Mouse (Mus musculus): ENCODE measurements around the gene Srd5a1. TPM values are rescaled to one million over a fixed set of nuclear protein-coding genes. Genes with fewer than 3 reads are reported as not detected.

Gene Srd5a1
- 25.0 and 27.7 TPM in 2 replicates for polyA plus RNA-seq (2015; fragmentation: Nextera tagmentation; extraction: Ambion mirVana)

GRCm38 (mm10) chr13:69611398-69612174 lies at the start of gene Srd5a1:
Srd5a1 (minus strand) TSS chr13:69611442.
- H3K4me1 ChIP-seq (ENCODE audit: insufficient read depth, low read length): peaks cover 17% of the 10 kb centered on the region
- H3K36me3 ChIP-seq (ENCODE audit: insufficient read depth, low read length): peaks cover 23% of the 10 kb centered on the region
- WGBS: under 1% methylated on average over 69 of the region's 69 CpGs
- no peaks in the 10 kb centered on the region for H3K9me3 ChIP-seq (ENCODE audit: low read length)
- H3K4me2 ChIP-seq (replicated peaks; ENCODE audit: low read depth, low read length): peak within 1 kb of the TSS; percentile 88
- H3K27ac ChIP-seq (ENCODE audit: low read length): peak within 1 kb of the TSS; percentile 75
- peak within 1 kb of the TSS; percentile 87 for H3K9ac ChIP-seq (replicated peaks; ENCODE audit: low read length)
- ATAC-seq (ENCODE audit: low FRiP score, low TSS enrichment): peak; percentile 99
- H3K4me3 ChIP-seq (ENCODE audit: low read length): peak within 1 kb of the TSS; percentile 98
- no peaks in the 10 kb centered on the region for H3K27me3 ChIP-seq (ENCODE audit: insufficient read depth, low read length)

GRCm38 (mm10) chr13:69654508-69654907 lies 43.3 kb upstream of the Srd5a1 start:
- Histone ChIP-seq H3K4me1 (ENCODE audit: insufficient read depth, low read length) (no peaks in the 10 kb centered on the region), H3K36me3 (ENCODE audit: insufficient read depth, low read length) (no peaks in the 10 kb centered on the region), H3K4me3 (ENCODE audit: low read length) (no peak overlapping the region), H3K27me3 (ENCODE audit: insufficient read depth, low read length) (no peaks in the 10 kb centered on the region), H3K4me2 (replicated peaks; ENCODE audit: low read depth, low read length) (no peak overlapping the region), H3K9me3 (ENCODE audit: low read length) (no peaks in the 10 kb centered on the region), H3K9ac (replicated peaks; ENCODE audit: low read length) (no peak overlapping the region), H3K27ac (ENCODE audit: low read length) (no peak overlapping the region)
- WGBS: 61% methylated on average over 3 of the region's 3 CpGs
- no peak for ATAC-seq (ENCODE audit: low FRiP score, low TSS enrichment)

GRCm38 (mm10) chr13:69646481-69646880 lies 35.2 kb upstream of the Srd5a1 start:
- no peaks in the 10 kb centered on the region for H3K27me3 ChIP-seq (ENCODE audit: insufficient read depth, low read length)
- H3K27ac ChIP-seq (ENCODE audit: low read length): no peak overlapping the region
- H3K36me3 ChIP-seq (ENCODE audit: insufficient read depth, low read length): no peaks in the 10 kb centered on the region
- no peak overlapping the region for H3K4me3 ChIP-seq (ENCODE audit: low read length)
- H3K4me2 ChIP-seq (replicated peaks; ENCODE audit: low read depth, low read length): no peak overlapping the region
- no peak overlapping the region for H3K9ac ChIP-seq (replicated peaks; ENCODE audit: low read length)
- no peak for ATAC-seq (ENCODE audit: low FRiP score, low TSS enrichment)
- H3K9me3 ChIP-seq (ENCODE audit: low read length): no peaks in the 10 kb centered on the region
- WGBS: 72% methylated on average over 9 of the region's 9 CpGs
- H3K4me1 ChIP-seq (ENCODE audit: insufficient read depth, low read length): no peaks in the 10 kb centered on the region

- H3K9me3 ChIP-seq (ENCODE audit: low read length): no peaks in the 10 kb centered on the region
- no peaks in the 10 kb centered on the region for H3K36me3 ChIP-seq (ENCODE audit: insufficient read depth, low read length)
- ATAC-seq (ENCODE audit: low FRiP score, low TSS enrichment): no peak
- no peaks in the 10 kb centered on the region for H3K27me3 ChIP-seq (ENCODE audit: insufficient read depth, low read length)
- no peaks in the 10 kb centered on the region for H3K4me1 ChIP-seq (ENCODE audit: insufficient read depth, low read length)
- no peak overlapping the region for H3K4me3 ChIP-seq (ENCODE audit: low read length)
- 38% methylated on average over 13 of the region's 13 CpGs for WGBS
- H3K4me2 ChIP-seq (replicated peaks; ENCODE audit: low read depth, low read length): no peak overlapping the region
- H3K9ac ChIP-seq (replicated peaks; ENCODE audit: low read length): no peak overlapping the region
- no peak overlapping the region for H3K27ac ChIP-seq (ENCODE audit: low read length)
Observed at GRCm38 (mm10) chr13:69645694-69646423, 34.6 kb upstream of the Srd5a1 start.

- no peak overlapping the region for H3K4me3 ChIP-seq (ENCODE audit: low read length)
- no peaks in the 10 kb centered on the region for H3K27me3 ChIP-seq (ENCODE audit: insufficient read depth, low read length)
- no peak overlapping the region for H3K27ac ChIP-seq (ENCODE audit: low read length)
- no peak for ATAC-seq (ENCODE audit: low FRiP score, low TSS enrichment)
- WGBS: 83% methylated on average over 13 of the region's 13 CpGs
- no peak overlapping the region for H3K4me2 ChIP-seq (replicated peaks; ENCODE audit: low read depth, low read length)
- H3K9me3 ChIP-seq (ENCODE audit: low read length): no peaks in the 10 kb centered on the region
- peaks cover 7% of the 10 kb centered on the region for H3K36me3 ChIP-seq (ENCODE audit: insufficient read depth, low read length)
- H3K9ac ChIP-seq (replicated peaks; ENCODE audit: low read length): no peak overlapping the region
- no peaks in the 10 kb centered on the region for H3K4me1 ChIP-seq (ENCODE audit: insufficient read depth, low read length)
Observed at GRCm38 (mm10) chr13:69644427-69645166, 33.4 kb upstream of the Srd5a1 start.

GRCm38 (mm10) chr13:69643937-69644336 lies 32.7 kb upstream of the Srd5a1 start:
- peaks cover 7% of the 10 kb centered on the region for H3K36me3 ChIP-seq (ENCODE audit: insufficient read depth, low read length)
- no peak overlapping the region for H3K4me3 ChIP-seq (ENCODE audit: low read length)
- WGBS: 77% methylated on average over 2 of the region's 2 CpGs
- no peaks in the 10 kb centered on the region for H3K9me3 ChIP-seq (ENCODE audit: low read length)
- H3K4me1 ChIP-seq (ENCODE audit: insufficient read depth, low read length): no peaks in the 10 kb centered on the region
- no peak overlapping the region for H3K27ac ChIP-seq (ENCODE audit: low read length)
- no peak overlapping the region for H3K4me2 ChIP-seq (replicated peaks; ENCODE audit: low read depth, low read length)
- no peaks in the 10 kb centered on the region for H3K27me3 ChIP-seq (ENCODE audit: insufficient read depth, low read length)
- H3K9ac ChIP-seq (replicated peaks; ENCODE audit: low read length): no peak overlapping the region
- ATAC-seq (ENCODE audit: low FRiP score, low TSS enrichment): no peak

GRCm38 (mm10) chr13:69642656-69643216 lies 31.5 kb upstream of the Srd5a1 start:
- H3K27ac ChIP-seq (ENCODE audit: low read length): no peak overlapping the region
- ATAC-seq (ENCODE audit: low FRiP score, low TSS enrichment): no peak
- 66% methylated on average over 5 of the region's 5 CpGs for WGBS
- H3K9ac ChIP-seq (replicated peaks; ENCODE audit: low read length): no peak overlapping the region
- no peaks in the 10 kb centered on the region for H3K27me3 ChIP-seq (ENCODE audit: insufficient read depth, low read length)
- H3K36me3 ChIP-seq (ENCODE audit: insufficient read depth, low read length): peaks cover 12% of the 10 kb centered on the region
- H3K9me3 ChIP-seq (ENCODE audit: low read length): no peaks in the 10 kb centered on the region
- no peaks in the 10 kb centered on the region for H3K4me1 ChIP-seq (ENCODE audit: insufficient read depth, low read length)
- no peak overlapping the region for H3K4me2 ChIP-seq (replicated peaks; ENCODE audit: low read depth, low read length)
- H3K4me3 ChIP-seq (ENCODE audit: low read length): no peak overlapping the region

GRCm38 (mm10) chr13:69641017-69641416 lies 29.8 kb upstream of the Srd5a1 start:
- 73% methylated on average over 3 of the region's 3 CpGs for WGBS
- H3K9me3 ChIP-seq (ENCODE audit: low read length): no peaks in the 10 kb centered on the region
- H3K9ac ChIP-seq (replicated peaks; ENCODE audit: low read length): no peak overlapping the region
- no peak for ATAC-seq (ENCODE audit: low FRiP score, low TSS enrichment)
- H3K4me1 ChIP-seq (ENCODE audit: insufficient read depth, low read length): no peaks in the 10 kb centered on the region
- peaks cover 15% of the 10 kb centered on the region for H3K36me3 ChIP-seq (ENCODE audit: insufficient read depth, low read length)
- H3K27ac ChIP-seq (ENCODE audit: low read length): no peak overlapping the region
- H3K4me3 ChIP-seq (ENCODE audit: low read length): no peak overlapping the region
- no peak overlapping the region for H3K4me2 ChIP-seq (replicated peaks; ENCODE audit: low read depth, low read length)
- no peaks in the 10 kb centered on the region for H3K27me3 ChIP-seq (ENCODE audit: insufficient read depth, low read length)

- Histone ChIP-seq H3K4me3 (ENCODE audit: low read length) (no peak overlapping the region), H3K9me3 (ENCODE audit: low read length) (no peaks in the 10 kb centered on the region), H3K4me1 (ENCODE audit: insufficient read depth, low read length) (no peaks in the 10 kb centered on the region), H3K4me2 (replicated peaks; ENCODE audit: low read depth, low read length) (no peak overlapping the region), H3K27me3 (ENCODE audit: insufficient read depth, low read length) (no peaks in the 10 kb centered on the region), H3K27ac (ENCODE audit: low read length) (no peak overlapping the region), H3K9ac (replicated peaks; ENCODE audit: low read length) (no peak overlapping the region), H3K36me3 (ENCODE audit: insufficient read depth, low read length) (peaks cover 19% of the 10 kb centered on the region)
- ATAC-seq (ENCODE audit: low FRiP score, low TSS enrichment): no peak
- 88% methylated on average over 4 of the region's 4 CpGs for WGBS
Observed at GRCm38 (mm10) chr13:69640541-69640940, 29.3 kb upstream of the Srd5a1 start.
